Mouse (Mus musculus) CH12.LX (cell line): ENCODE measurements around the gene St3gal3. TPM values are rescaled to one million over a fixed set of nuclear protein-coding genes. Genes with fewer than 3 reads are reported as not detected.

Source experiments
- DNase-seq: peaks from one replicate; pipeline ENCODE4 v3.0.0-alpha.2; 2013; ENCODE audit errors: extremely low read depth
- H3K27ac ChIP-seq: 2 replicates; pipeline ENCODE4 v1.5.1; 2012; ENCODE audit warnings: low read depth, mild to moderate bottlenecking, control low read depth, moderate library complexity; ENCODE audit not compliant: insufficient read depth
- H3K27me3 ChIP-seq: replicated peaks from 2 replicates; pipeline ENCODE3; 2012; ENCODE audit warnings: inconsistent platforms
- H3K36me3 ChIP-seq, 2 experiments: replicated peaks in 1 of 2; 2 replicates each; pipeline versions ENCODE3 to v1.6.1; 2012; ENCODE audit warnings: inconsistent platforms in 1 of 2, low read length in 1 of 2, mild to moderate bottlenecking in 1 of 2, mixed read lengths in 1 of 2, moderate library complexity in 1 of 2; ENCODE audit not compliant: control insufficient read depth in 1 of 2, insufficient read depth in 1 of 2
- H3K4me1 ChIP-seq, 2 experiments: 2 replicates each; pipeline ENCODE4 v1.6.1; 2012; ENCODE audit warnings: inconsistent platforms in 1 of 2, moderate library complexity in 1 of 2; ENCODE audit not compliant: insufficient read depth in 2 of 2, control insufficient read depth in 1 of 2
- H3K4me2 ChIP-seq: 2 replicates; pipeline ENCODE4 v1.6.1; 2012; ENCODE audit warnings: low read depth, mild to moderate bottlenecking, control low read depth; ENCODE audit not compliant: poor library complexity, insufficient read depth, severe bottlenecking
- H3K4me3 ChIP-seq, 3 experiments: fragments of 150-350 bp in 1 of 3; sonication (generic) in 1 of 3; replicated peaks in 1 of 3; 2 replicates each; pipeline versions ENCODE3 to v1.5.1; 2011 to 2012; ENCODE audit warnings: low read depth in 2 of 3, low read length in 2 of 3, mild to moderate bottlenecking in 2 of 3, moderate library complexity in 2 of 3, control low read depth in 1 of 3, improper control_type of control experiment in 1 of 3, inconsistent platforms in 1 of 3, mixed read lengths in 1 of 3; ENCODE audit not compliant: poor library complexity in 1 of 3
- H3K79me2 ChIP-seq: replicated peaks from 2 replicates; pipeline ENCODE4 v1.6.1; 2012; ENCODE audit warnings: mild to moderate bottlenecking, moderate library complexity; ENCODE audit not compliant: control insufficient read depth, poor library complexity, insufficient read depth, severe bottlenecking; ENCODE audit errors: extremely low read depth
- H3K9ac ChIP-seq: 2 replicates; pipeline ENCODE4 v1.6.1; 2012; ENCODE audit warnings: low read depth, mild to moderate bottlenecking, control low read depth, moderate library complexity; ENCODE audit not compliant: insufficient read depth
- H3K9me3 ChIP-seq: replicated peaks from 2 replicates; pipeline ENCODE3; 2012; ENCODE audit warnings: low read length, inconsistent platforms, mixed read lengths
- CHD1 ChIP-seq: IDR thresholded peaks from 2 replicates; pipeline ENCODE4 v1.6.1; 2012; ENCODE audit warnings: low read depth, low read length, improper control_type of control experiment, inconsistent platforms
- ELF1 ChIP-seq: IDR thresholded peaks from 2 replicates; pipeline ENCODE4 v1.6.1; 2014; ENCODE audit warnings: low read depth, mild to moderate bottlenecking, inconsistent platforms, low read length, improper control_type of control experiment
- HCFC1 ChIP-seq: IDR thresholded peaks from 2 replicates; pipeline ENCODE4 v1.6.1; 2012; ENCODE audit warnings: low read depth, mild to moderate bottlenecking, inconsistent platforms, low read length, improper control_type of control experiment
- KAT2A ChIP-seq: IDR thresholded peaks from 2 replicates; pipeline ENCODE4 v1.6.1; 2012; ENCODE audit warnings: low read length, improper control_type of control experiment, inconsistent platforms; ENCODE audit not compliant: insufficient replicate concordance
- MAFK ChIP-seq: IDR thresholded peaks from 2 replicates; pipeline ENCODE4 v1.6.1; 2011; ENCODE audit warnings: low read length, improper control_type of control experiment; ENCODE audit not compliant: insufficient replicate concordance
- MXI1 ChIP-seq: IDR thresholded peaks from 2 replicates; pipeline ENCODE4 v1.6.1; 2011; ENCODE audit warnings: mild to moderate bottlenecking, low read depth, low read length, improper control_type of control experiment
- MYC ChIP-seq: IDR thresholded peaks from 2 replicates; pipeline ENCODE4 v1.6.1; 2011; ENCODE audit warnings: low read depth, mild to moderate bottlenecking, improper control_type of control experiment, low read length
- SIN3A ChIP-seq: IDR thresholded peaks from 2 replicates; pipeline ENCODE4 v1.6.1; 2012; ENCODE audit warnings: low read length, improper control_type of control experiment, inconsistent platforms
- SMC3 ChIP-seq: IDR thresholded peaks from 2 replicates; pipeline ENCODE4 v1.6.1; 2011; ENCODE audit warnings: low read depth, low read length, improper control_type of control experiment
- TCF12 ChIP-seq: IDR thresholded peaks from 2 replicates; pipeline ENCODE4 v1.6.1; 2014; ENCODE audit warnings: low read depth, mild to moderate bottlenecking, inconsistent platforms, low read length, improper control_type of control experiment
- UBTF ChIP-seq: IDR thresholded peaks from 2 replicates; pipeline ENCODE4 v1.6.1; 2012; ENCODE audit warnings: low read depth, mild to moderate bottlenecking, inconsistent platforms, low read length, improper control_type of control experiment, moderate library complexity
- ZC3H11A ChIP-seq: IDR thresholded peaks from 2 replicates; pipeline ENCODE4 v1.6.1; 2012; ENCODE audit warnings: low read depth, mild to moderate bottlenecking, inconsistent platforms, low read length, improper control_type of control experiment
- ZMIZ1 ChIP-seq: IDR thresholded peaks from 2 replicates; pipeline ENCODE4 v1.6.1; 2012; ENCODE audit warnings: low read depth, mild to moderate bottlenecking, inconsistent platforms, low read length, improper control_type of control experiment
- ZNF384 ChIP-seq: IDR thresholded peaks from 2 replicates; pipeline ENCODE4 v1.6.1; 2012; ENCODE audit warnings: low read depth, low read length, improper control_type of control experiment, inconsistent platforms
- dilution Hi-C: fragments of 300-500 bp; cut with MboI; formaldehyde crosslinking; loops from 2 replicates; pipeline ENCODE4 v1.14.3; 2020; ENCODE audit warnings: low sequenced_read_pairs; ENCODE audit not compliant: extremely low pct_unique_long_range_greater_than_20kb, extremely low pct_ligation_motif_present
- in situ Hi-C: fragments of 300-500 bp; cut with MboI; formaldehyde crosslinking; loops from 3 replicates; pipeline ENCODE4 v1.14.3; 2019; ENCODE audit warnings: low sequenced_read_pairs, low pct_ligation_motif_present, low pct_unique_long_range_greater_than_20kb, mixed read lengths
- polyA plus RNA-seq: library from polyadenylated mRNA; unstranded; fragments of >175 nt; gene quantifications from 2 replicates; pipeline ENCODE4 v1.2.1, GENCODE M21; 2012; ENCODE audit warnings: low read depth; ENCODE audit not compliant: insufficient read length
- total RNA-seq, 2 experiments: library from RNA; depleted of rRNA; stranded (reverse); fragments of 300-350 nt in 1 of 2; fragments of >200 nt in 1 of 2; gene quantifications; 2 replicates each; pipeline ENCODE4 v1.2.3; 2012 to 2014

St3gal3 gene
- total and polyA plus RNA-seq, 3 experiments, result 7.1 to 10.1 (median 8.2) TPM

DNA sequence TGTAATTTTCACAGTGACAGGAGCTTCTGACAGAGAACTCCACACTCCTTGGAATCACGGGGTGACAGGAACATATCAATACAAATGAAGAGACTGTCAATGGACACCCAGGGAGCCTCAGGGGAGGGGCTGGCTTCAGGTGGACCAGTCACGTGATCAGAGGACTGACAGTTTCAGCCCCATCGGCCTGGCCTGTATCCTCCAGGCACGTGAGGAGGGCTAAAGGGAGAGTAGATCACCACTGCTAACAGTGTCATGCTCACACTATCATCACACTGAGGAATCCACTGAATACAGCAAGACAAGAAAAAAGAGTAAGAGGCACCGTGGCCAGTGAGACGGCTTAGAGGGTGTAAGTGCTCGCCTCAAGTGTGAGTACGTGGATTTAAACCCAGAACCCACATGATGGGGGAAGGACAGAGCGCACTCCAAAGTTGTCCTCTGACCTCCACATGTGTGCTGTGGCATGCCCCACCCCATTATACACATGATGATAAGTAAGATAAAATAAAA, 124.0 kb downstream of the St3gal3 start:
- in situ Hi-C loops, result no loop called here
- Histone ChIP-seq H3K9me3 (no peaks in the 10 kb centered on the region), H3K36me3 (peaks cover 0 to 18% of the 10 kb centered on the region in 2 experiments), H3K9ac (no peak overlapping the region), H3K27me3 (no peaks in the 10 kb centered on the region), H3K4me3 (no peak overlapping the region), H3K79me2 (no peaks in the 10 kb centered on the region), H3K4me2 (no peak overlapping the region), H3K27ac (no peak overlapping the region), H3K4me1 (peaks cover 0 to 12% of the 10 kb centered on the region in 2 experiments; a peak in 2 of 4 replicates)
- TF ChIP-seq SMC3 (no peak), ELF1 (no peak), HCFC1 (no peak), MXI1 (no peak), ZC3H11A (no peak), ZNF384 (no peak), SIN3A (no peak), MYC (no peak), ZMIZ1 (no peak), MAFK (no peak), UBTF (no peak), KAT2A (no peak), CHD1 (no peak), TCF12 (no peak)
- DNase-seq, result no peak
- dilution Hi-C loops, result no loop called here

DNA sequence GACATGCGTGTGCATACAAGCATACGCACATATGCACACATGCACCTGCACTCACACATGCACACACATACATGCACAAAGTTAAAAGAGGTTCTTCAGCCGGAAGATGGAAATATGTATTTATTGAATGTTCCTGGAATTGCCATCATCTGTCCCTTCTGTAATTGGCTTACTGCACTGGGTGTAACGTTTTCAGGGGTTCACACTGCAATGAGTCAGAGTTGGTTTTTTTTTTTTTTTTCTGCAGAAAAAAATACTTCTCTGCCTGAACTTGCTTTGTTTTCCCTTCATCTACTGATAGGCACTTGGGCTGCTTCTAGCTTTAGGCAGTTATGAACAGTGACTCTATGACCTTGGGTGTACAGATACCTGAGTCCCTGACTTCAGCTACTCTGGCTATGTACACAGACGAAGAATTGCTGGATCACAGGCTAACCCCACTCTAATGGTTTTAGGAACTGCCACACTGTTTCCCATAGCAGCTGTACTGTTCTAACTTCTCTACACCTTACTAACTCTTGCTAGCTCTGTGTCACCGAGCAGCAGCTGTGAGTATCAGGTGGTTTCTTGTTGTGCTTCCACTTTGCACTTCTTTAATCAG, 126.2 kb downstream of the St3gal3 start:
- no peaks in the 10 kb centered on the region for H3K27me3 ChIP-seq
- H3K4me2 ChIP-seq, result no peak overlapping the region
- DNase-seq, result no peak
- H3K4me1 ChIP-seq, result peaks cover 0 to 12% of the 10 kb centered on the region in 2 experiments; a peak in 2 of 4 replicates
- in situ Hi-C loops (no loop called here), dilution Hi-C loops (no loop called here)
- peaks cover 0 to 12% of the 10 kb centered on the region in 2 experiments for H3K36me3 ChIP-seq
- H3K4me3 ChIP-seq, result no peak overlapping the region
- H3K27ac ChIP-seq, result no peak overlapping the region
- no peak for TF ChIP-seq MXI1
- TF ChIP-seq ZNF384, result peak; percentile 32; the same call in 1 of the 2 replicates
- H3K9me3 ChIP-seq, result no peaks in the 10 kb centered on the region
- H3K79me2 ChIP-seq, result no peaks in the 10 kb centered on the region
- no peak overlapping the region for H3K9ac ChIP-seq
